Mouse (Mus musculus): ENCODE results near the gene Shoc2.

Gene Shoc2

DNA sequence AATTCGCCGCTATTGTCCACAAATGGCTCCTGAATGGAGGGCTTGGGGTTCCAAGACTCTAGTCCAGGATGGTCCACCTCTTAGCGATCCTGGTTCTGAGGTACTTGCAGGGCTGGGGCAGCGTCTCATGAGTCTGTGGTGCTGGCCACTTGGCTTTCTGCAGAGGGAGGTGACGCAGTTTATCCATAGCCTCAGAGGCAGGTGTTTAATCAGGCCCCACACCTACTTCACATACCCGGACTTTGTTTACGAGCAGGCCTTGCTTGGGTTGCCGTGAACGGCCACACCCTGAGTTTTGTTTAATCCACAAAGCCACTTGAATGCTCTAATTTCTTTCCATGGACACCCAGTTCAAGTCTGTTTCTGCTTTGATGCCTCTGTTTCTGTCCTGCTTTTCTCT lies 137.2 kb downstream of the Shoc2 start:
- DNase-seq (ENCODE audit: low read depth in 1 of 2, low spot score in 2 of 2), result no peak

DNA sequence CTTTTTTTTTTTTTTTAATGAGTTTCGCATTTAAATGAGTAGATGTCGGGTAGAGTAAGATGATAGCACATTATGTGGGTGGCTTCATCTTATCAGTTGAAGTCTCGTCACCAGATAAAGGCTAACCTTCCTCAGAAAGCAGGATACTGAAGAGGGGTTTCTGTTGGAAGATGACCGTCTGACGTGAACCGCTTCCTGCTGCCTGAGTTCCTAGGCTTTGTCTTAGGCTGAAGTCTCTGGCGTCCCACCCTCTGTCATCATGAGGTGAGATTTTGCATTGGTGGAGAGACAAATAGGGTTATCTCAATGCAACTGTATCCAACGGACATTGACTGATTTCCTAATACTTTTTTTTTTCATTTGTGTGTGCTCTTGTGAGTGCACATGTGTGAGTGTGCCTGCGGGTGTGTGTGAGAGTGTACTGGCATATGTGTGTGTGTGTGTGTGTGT lies 137.6 kb downstream of the Shoc2 start:
- DNase-seq (ENCODE audit: low read depth in 1 of 2, low spot score in 2 of 2), result no peak
